Mouse (Mus musculus) cerebellum, adult 11-12 months (tissue): ENCODE results near the gene Gjb3.

Experiments
- DNase-seq: peaks from one replicate; pipeline ENCODE4 v3.0.0; 2022

Gene Gjb3

DNA sequence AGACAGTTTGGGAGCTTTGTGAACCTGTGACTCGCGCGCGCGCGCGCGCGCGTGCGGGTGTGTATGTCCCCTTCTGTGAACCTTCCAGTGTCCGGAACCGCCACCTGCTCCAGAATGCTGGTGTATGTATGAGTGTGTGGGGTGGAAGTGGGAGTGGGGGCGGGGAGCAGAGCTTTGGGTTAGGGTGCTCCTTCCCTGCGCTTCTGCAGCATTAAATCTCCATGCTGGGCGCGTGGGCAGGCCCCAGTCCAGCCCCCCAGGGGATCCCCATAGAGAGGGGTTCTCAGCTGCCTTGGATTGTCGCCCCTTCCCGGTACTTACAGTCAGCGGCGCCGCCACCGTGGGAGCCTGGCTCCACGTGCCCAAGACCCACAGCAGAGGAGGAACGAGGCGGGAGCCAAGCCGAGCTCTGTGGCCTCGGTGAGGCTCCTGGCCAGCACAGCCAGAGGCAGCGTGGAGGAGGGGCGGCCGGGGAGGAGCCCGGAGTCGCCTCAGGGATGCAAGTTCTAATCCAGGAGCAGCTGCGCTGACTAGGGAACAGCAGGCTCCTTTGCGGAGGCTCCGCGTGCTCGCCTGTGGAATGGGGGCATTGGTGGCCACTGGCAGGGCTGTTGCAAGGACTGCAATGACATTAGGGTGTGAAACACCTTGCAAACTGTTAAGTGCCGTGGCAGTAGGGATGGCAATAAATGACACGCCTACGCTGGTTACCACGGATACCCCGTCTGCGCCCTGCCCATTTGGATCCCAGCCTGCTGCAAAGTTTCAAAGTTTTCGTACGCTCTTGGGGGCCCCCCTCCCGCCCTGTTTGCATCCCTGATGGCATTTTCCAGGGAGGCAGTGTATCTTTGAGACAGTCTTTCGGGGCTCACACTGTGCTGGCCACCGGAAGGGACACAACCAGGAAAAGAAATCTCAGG lies at the start of gene Gjb3:
Gjb3 (minus strand) TSS at position 664 of the 920 bp plus-strand sequence.
- DNase-seq, result no peak

DNA sequence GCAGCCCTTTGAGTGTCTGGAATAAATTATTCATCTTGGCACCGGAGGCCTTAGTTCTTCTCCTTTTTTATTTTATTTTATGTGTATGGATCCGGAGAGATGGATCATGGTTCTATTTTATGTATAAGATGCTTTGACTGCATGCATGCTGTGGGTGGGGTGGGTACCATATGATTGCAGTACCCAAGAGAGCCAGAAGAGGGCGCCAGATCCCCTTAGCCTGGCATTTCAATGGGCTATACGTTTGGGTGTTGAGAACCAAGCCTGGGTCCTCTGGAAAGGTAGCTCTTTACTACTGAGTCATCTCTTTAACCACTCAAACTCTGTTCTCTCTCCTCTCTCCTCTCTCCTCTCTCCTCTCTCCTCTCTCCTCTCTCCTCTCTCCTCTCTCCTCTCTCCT lies 46.7 kb upstream of the Gjb3 start:
- no peak for DNase-seq

- DNase-seq, result no peak
Measured at GRCm38 (mm10) chr4:127375541-127376177, 45.0 kb upstream of the Gjb3 start.

- DNase-seq, result no peak
Measured at GRCm38 (mm10) chr4:127374645-127375044, 44.0 kb upstream of the Gjb3 start.

DNA sequence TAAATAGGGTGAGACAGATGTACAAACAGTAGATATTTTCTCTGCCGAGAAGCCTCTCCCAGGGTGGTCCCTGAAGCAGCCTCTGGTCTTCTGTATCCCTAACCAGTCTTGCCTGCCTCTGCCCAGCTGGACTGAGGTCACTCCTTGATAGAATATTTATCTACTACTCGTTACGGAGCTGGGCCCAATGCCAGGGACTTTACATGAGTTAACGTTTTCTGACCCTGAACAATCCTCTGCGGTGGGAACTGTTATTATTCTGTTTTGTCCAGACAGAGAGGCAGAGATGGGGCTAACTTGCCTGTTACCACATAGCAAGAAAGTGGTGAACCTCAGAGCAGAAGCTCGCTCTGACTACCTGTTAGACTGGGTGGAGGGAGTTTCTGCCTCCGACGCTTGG lies 42.8 kb upstream of the Gjb3 start:
- no peak for DNase-seq

DNA sequence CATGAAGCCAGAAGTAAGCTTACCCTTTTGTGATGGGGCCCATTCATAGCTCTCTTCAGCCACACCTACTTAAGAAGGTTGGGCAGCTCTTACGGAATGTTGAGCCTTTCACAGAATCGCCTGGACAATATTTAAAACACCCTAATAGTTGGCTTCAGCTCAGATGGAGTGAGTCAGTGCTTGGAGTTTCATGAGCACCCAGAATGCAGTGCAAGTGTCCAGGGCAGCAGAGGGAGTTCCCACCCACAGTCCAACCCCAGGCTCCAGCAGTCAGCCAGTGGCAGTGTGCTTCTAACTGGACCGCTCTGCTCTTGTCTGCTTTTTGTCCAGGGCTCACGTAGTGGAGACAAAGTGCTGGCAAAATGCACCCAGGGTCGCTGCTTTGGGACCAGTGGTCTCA lies 40.9 kb upstream of the Gjb3 start:
- no peak for DNase-seq

DNA sequence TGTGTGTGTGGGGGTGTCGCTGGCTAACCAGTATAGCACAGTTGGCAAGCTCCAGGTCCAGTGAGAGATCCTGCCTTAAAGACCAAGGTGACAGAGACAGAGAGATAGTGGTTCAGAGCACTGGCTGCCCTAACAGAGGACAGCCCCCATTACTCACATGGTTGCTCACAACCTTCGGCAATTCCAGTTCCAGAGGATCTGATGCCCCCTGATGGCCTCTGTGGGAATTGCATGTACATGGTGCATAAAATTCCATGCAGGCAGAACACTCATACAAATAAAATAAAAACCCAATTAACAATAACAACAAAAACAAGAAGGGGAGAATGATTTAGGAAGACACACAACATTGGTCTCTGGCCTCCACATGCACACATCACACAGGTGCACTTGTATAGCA lies 39.8 kb upstream of the Gjb3 start:
- DNase-seq, result no peak

GRCm38 (mm10) chr4:127368379-127368973 lies 37.8 kb upstream of the Gjb3 start:
- peak; percentile 56 for DNase-seq

- no peak for DNase-seq
Measured at GRCm38 (mm10) chr4:127365834-127366233, 35.2 kb upstream of the Gjb3 start.

GRCm38 (mm10) chr4:127365433-127365832 lies 34.8 kb upstream of the Gjb3 start:
- no peak for DNase-seq

GRCm38 (mm10) chr4:127364431-127364830 lies 33.8 kb upstream of the Gjb3 start:
- no peak for DNase-seq

GRCm38 (mm10) chr4:127363331-127363730 lies 32.7 kb upstream of the Gjb3 start:
- DNase-seq, result no peak

DNA sequence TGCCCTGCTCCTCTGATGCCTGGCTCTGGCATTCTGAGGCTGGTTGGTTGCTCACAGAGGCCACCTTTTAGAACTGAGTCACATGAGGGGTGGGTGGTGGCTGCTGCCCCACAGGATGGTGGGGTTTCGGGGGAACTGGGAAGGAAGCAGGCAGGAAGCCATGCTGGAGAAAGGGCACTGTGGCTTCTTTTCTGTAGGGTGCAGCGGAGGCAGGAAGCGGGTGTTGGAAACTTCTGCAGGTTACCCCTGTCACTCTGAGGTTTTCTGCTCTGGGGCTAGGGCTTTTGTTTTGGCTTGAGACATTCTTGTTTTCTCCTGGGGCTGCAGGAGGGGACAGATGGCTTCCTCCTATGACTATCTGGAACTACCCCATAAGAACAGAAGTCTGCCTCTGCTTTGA lies 31.9 kb upstream of the Gjb3 start:
- DNase-seq, result no peak

- no peak for DNase-seq
Measured at GRCm38 (mm10) chr4:127358018-127358417, 27.4 kb upstream of the Gjb3 start, which contains the start of gene Gjb5. Gene Gjb5, minus strand, starts transcription at chr4:127358181.

GRCm38 (mm10) chr4:127354506-127355485 lies 24.2 kb upstream of the Gjb3 start:
- no peak for DNase-seq

DNA sequence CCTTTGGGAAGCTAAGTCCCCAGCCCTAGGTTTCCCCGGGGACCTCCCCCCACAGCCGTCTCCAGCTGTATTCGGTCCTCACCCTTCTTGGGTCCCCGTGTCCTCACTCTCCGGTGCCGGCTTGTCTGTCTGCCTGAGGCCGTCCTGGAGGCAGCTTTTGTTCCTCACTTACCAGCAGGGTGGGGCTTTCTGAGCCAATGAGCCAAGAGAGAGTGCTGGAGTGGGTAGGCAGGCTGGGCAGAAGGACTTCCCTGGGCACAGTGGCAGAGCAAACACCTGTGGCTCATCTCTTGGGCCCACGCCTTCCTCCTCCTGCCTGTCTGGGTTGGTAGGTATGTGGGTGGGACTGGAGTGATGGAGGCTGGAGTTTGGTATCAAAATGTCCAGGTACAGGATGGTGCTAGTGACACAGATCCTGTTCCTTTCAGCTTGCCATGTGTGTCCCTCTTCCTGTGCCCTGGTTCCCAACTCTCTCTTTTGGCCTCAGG lies 23.4 kb upstream of the Gjb3 start, which contains the start of gene Gjb4:
Gjb4 (minus strand) TSS at position 131 of the 488 bp plus-strand sequence.
- DNase-seq, result no peak

DNA sequence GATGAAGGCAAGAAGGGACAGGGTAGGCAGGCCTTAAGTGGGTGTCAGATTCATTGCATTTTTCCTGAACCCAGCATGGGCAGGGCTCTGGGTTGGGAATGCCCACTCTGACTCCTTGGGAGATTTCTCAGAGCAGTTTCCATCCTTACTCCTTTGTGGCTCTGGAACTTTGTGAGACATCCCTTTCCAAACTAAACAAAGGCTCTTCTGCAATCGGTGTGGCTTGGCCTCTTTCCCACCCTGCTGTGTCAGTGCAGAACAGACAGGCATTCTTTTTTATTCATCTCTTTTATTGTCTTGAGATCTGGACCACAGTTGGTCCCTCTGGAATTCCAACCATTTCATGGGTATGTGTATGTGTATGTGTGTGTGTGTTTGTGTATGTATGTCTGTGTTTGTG lies 21.9 kb upstream of the Gjb3 start:
- no peak for DNase-seq

GRCm38 (mm10) chr4:127349560-127350300 lies 19.1 kb upstream of the Gjb3 start:
- no peak for DNase-seq

DNA sequence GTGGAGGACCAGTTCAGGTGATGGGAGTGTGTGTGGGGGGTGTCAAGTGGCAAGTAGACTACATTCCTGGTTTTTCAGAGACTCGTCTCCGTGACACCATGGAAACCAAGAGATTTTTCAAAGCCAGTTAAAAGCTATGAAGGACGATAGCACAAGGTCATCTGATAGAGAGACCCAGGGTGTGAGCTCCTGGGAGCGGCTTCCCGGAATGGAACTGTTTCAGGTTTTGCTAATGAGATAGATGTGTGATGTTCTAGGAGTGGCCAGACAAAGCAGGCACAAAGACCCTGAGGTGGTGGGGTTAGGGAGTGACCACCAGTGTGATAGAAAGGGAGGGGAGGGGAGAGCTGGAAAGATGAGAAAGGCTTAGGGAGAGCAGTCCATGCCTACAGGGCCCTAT lies 14.4 kb upstream of the Gjb3 start:
- no peak for DNase-seq

DNA sequence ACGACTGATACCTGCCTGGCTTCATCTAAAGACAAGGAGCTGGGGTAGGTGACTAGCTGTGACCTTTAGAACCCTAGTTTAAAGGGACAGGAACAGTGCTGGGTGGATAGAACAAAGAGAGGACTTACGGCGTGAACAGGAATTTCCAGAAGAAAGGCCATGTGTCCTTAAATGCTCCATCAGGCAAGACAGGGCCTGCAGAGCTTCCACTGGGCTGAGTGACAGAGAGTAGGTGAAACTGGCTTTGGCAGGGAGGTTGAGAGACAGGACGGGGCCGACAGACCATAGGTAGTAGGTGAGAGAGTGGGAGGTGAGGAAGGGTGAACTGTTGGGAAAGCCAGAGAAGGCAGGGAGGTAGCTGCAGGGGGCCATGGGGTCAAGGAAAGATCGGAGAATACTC lies 10.7 kb upstream of the Gjb3 start:
- no peak for DNase-seq

DNA sequence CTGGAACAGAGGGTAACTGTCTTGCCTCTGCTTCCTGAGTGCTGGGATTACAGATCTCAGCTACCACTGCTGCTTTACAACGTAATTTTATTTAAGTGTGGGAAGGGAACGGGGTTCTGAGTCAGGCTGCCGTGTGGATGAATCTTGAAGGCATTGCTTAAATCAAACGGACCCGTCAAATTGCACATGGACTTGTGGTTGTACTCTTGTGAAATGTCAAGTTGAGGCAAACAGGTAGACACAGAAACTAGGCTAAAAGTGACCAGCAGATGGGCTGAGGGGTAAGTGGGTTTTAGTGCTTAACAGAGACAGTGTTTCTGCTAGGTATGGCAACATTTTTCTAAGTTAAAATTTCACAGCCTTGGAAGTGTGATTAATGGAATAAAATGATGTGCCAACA lies 7.0 kb upstream of the Gjb3 start:
- no peak for DNase-seq
